Mouse (Mus musculus): Measurements from ENCODE around the gene Mgam.
"Not testable (repeated sequence)": the region's sequence is repeated elsewhere in the genome, so short reads cannot be mapped to it uniquely, and the experiment has no call there.

The Mgam gene

GRCm38 (mm10) chr6:40628406-40629000 lies at the start of gene Mgam:
Gene Mgam (plus strand): TSS chr6:40628831.
- DNase-seq, result no peak

- DNase-seq, result no peak
Measured at GRCm38 (mm10) chr6:40584336-40584735, 44.3 kb upstream of the Mgam start.

GRCm38 (mm10) chr6:40585645-40586044 lies 43.0 kb upstream of the Mgam start, which contains the start of gene Clec5a:
Gene Clec5a (minus strand): TSS chr6:40585821.
- DNase-seq, result no peak

GRCm38 (mm10) chr6:40588346-40588745 lies 40.3 kb upstream of the Mgam start:
- DNase-seq, result no peak

- DNase-seq, result no peak
Measured at GRCm38 (mm10) chr6:40594804-40595550, 33.7 kb upstream of the Mgam start.

- DNase-seq, result not testable (repeated sequence)
Measured at GRCm38 (mm10) chr6:40598546-40598945, 30.1 kb upstream of the Mgam start.

- no peak for DNase-seq
Measured at GRCm38 (mm10) chr6:40607431-40607830, 21.2 kb upstream of the Mgam start.

- no peak for DNase-seq
Measured at GRCm38 (mm10) chr6:40610244-40610643, 18.4 kb upstream of the Mgam start.

GRCm38 (mm10) chr6:40613260-40613852 lies 15.3 kb upstream of the Mgam start, which contains the start of gene Tas2r138:
Gene Tas2r138 (minus strand): TSS chr6:40613310.
- no peak for DNase-seq

GRCm38 (mm10) chr6:40617965-40618364 lies 10.7 kb upstream of the Mgam start:
- peak; percentile 62 for DNase-seq

- no peak for DNase-seq
Measured at GRCm38 (mm10) chr6:40626111-40626510, 2.5 kb upstream of the Mgam start.

- DNase-seq, result no peak
Measured at GRCm38 (mm10) chr6:40634640-40635071, 6.0 kb downstream of the Mgam start.

- no peak for DNase-seq
Measured at GRCm38 (mm10) chr6:40635559-40635958, 6.9 kb downstream of the Mgam start.

GRCm38 (mm10) chr6:40637755-40638154 lies 9.1 kb downstream of the Mgam start:
- DNase-seq, result no peak

GRCm38 (mm10) chr6:40640710-40641538 lies 12.3 kb downstream of the Mgam start:
- DNase-seq, result no peak

GRCm38 (mm10) chr6:40645701-40646100 lies 17.1 kb downstream of the Mgam start:
- no peak for DNase-seq

GRCm38 (mm10) chr6:40650953-40651352 lies 22.3 kb downstream of the Mgam start:
- no peak for DNase-seq

- DNase-seq, result no peak
Measured at GRCm38 (mm10) chr6:40660930-40661329, 32.3 kb downstream of the Mgam start.

- peak; percentile 16 for DNase-seq
Measured at GRCm38 (mm10) chr6:40689180-40689579, 60.5 kb downstream of the Mgam start.

- DNase-seq, result not testable (repeated sequence)
Measured at GRCm38 (mm10) chr6:40692007-40692406, 63.4 kb downstream of the Mgam start.

- DNase-seq, result not testable (repeated sequence)
Measured at GRCm38 (mm10) chr6:40713494-40713893, 84.9 kb downstream of the Mgam start.

GRCm38 (mm10) chr6:40715705-40716104 lies 87.1 kb downstream of the Mgam start:
- DNase-seq, result no peak

- not testable (repeated sequence) for DNase-seq
Measured at GRCm38 (mm10) chr6:40728506-40728905, 99.9 kb downstream of the Mgam start.

All from lung, postnatal 14 days (tissue).